ENCODE assay signal across 9 mouse cellular contexts in the genomic region with DNA sequence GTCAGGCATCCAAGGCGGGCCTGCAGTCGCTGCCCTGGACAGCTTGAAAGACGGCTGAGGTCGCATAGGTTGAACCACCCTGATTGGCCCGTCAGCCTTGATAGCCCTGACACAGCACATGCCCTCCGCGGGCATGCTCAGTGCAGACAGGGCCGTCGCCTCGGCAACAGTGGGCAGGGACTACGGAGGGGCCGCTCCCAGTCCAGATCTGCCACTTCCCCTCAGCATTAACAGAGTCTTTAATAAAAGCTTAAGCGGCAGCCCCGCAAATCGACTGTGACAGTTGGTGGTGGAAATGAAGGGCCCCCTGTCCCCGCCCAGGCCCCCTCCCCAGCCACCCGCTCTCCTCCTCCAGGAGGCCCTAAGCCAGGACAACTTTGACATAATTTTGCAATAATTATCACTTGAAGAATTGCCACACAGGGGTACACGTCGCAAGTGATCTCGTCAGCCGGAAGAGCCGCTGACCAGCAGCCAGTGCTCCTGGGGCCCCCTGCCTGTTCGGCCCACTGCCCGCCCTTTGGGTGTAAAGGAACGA.
DNase-seq lines count a peak whose midpoint lies in the region; ATAC-seq and TF ChIP-seq lines count a peak whose summit lies in the region.
"Had no signal": no experiment of that assay in that cellular context is flagged by ENCODE, and none has a peak within 500 bp of the region (broad histone marks: within the 10 kb centered on the region; RNA-seq: fewer than 3 reads in every experiment).

No protein-coding gene starts in this region.

- H3K4me3 ChIP-seq in gastrocnemius, adult 2 months: peak overlapping the region; percentile 30
- H3K4me3 ChIP-seq in intestine, embryonic 15.5 days (replicated peaks): peak overlapping the region; percentile 14
- peak overlapping the region; percentile 35 for H3K4me3 ChIP-seq in liver, embryonic 15.5 days (replicated peaks)
- H3K4me3 ChIP-seq: myocyte had no signal

- H3K4me2 ChIP-seq in intestine, embryonic 15.5 days (replicated peaks): peak overlapping the region; percentile 57
- H3K4me2 ChIP-seq in liver, embryonic 15.5 days: peak overlapping the region; percentile 53

- H3K27ac ChIP-seq in gastrocnemius, adult 2 months: peak overlapping the region; percentile 13; the same call in 1 of the 2 replicates
- H3K27ac ChIP-seq in intestine, embryonic 15.5 days: peak overlapping the region; percentile 54
- no peak overlapping the region; the same call in 1 of the 2 replicates for H3K27ac ChIP-seq in liver, embryonic 15.5 days (replicated peaks)

- H3K9ac ChIP-seq in intestine, embryonic 15.5 days: 0 out of 2 replicates have a peak overlapping the region, but pooled peaks have one; percentile 8
- H3K9ac ChIP-seq in liver, embryonic 15.5 days: no peak overlapping the region

- H3K9me3 ChIP-seq in intestine, embryonic 15.5 days: no peaks in the 10 kb centered on the region
- H3K9me3 ChIP-seq in liver, embryonic 15.5 days (replicated peaks): no peaks in the 10 kb centered on the region

- TF ChIP-seq CTCF in gastrocnemius, adult 2 months (IDR thresholded peaks at IDR 0.05): no peak

- H3K27me3 ChIP-seq in intestine, embryonic 15.5 days (replicated peaks): no peaks in the 10 kb centered on the region
- no peaks in the 10 kb centered on the region for H3K27me3 ChIP-seq in liver, embryonic 15.5 days

- intact Hi-C loops in gastrocnemius, adult 2 months (cut with DNase I): no loop called here

- ATAC-seq in granulocyte monocyte progenitor cell, adult 5-6 weeks (replicated peaks; ENCODE audit: poor library complexity, severe bottlenecking): peak; percentile 84
- ATAC-seq in intestine, embryonic 15.5 days: peak; percentile 94
- peak; percentile 84 for ATAC-seq in liver, embryonic 15.5 days (ENCODE audit: insufficient read depth)

- no peaks in the 10 kb centered on the region for H3K36me3 ChIP-seq in intestine, embryonic 15.5 days
- H3K36me3 ChIP-seq in liver, embryonic 15.5 days (replicated peaks): no peaks in the 10 kb centered on the region

- H3K4me1 ChIP-seq in intestine, embryonic 15.5 days (replicated peaks): peaks cover 28% of the 10 kb centered on the region
- H3K4me1 ChIP-seq in liver, embryonic 15.5 days (replicated peaks): peaks cover 17% of the 10 kb centered on the region

- DNase-seq in gastrocnemius, adult 2 months: peak; percentile 73
- no peak for DNase-seq in gastrocnemius, postnatal 10 days
- DNase-seq in adrenal gland, postnatal 4 days (ENCODE audit: low spot score in 2 of 2): peak; percentile 42 to 75
- DNase-seq in natural killer cell, adult 2 months (ENCODE audit: low spot score in 2 of 2): peak; percentile 61 to 75
- DNase-seq in thymus, postnatal 25 days: peak; percentile 20

- 11% methylated on average over 25 of the region's 25 CpGs for WGBS in intestine, embryonic 15.5 days
- 3% methylated on average over 25 of the region's 25 CpGs for WGBS in liver, embryonic 15.5 days (ENCODE audit: insufficient replicate concordance)
